Mouse (Mus musculus) neural tube, embryonic 14.5 days (tissue): ENCODE measurements around the gene Mroh2a. TPM values are rescaled to one million over a fixed set of nuclear protein-coding genes. Genes with fewer than 3 reads are reported as not detected.

Experiments used
- ATAC-seq: fragments of 200-750 bp; cut with Nextera tagmentation; 2 replicates; pipeline ENCODE4 v1.8.0; 2017; ENCODE audit warnings: low read depth, mild to moderate bottlenecking, moderate TSS enrichment, moderate library complexity
- H3K27ac ChIP-seq: fragments of 300-500 bp; sonication (generic); 2 replicates; pipeline ENCODE4 v1.5.1; 2014; ENCODE audit warnings: low read depth, mild to moderate bottlenecking, control low read depth, low read length, moderate library complexity, mixed read lengths
- H3K27me3 ChIP-seq: fragments of 300-500 bp; sonication (generic); 2 replicates; pipeline ENCODE4 v1.6.1; 2014; ENCODE audit warnings: low read length; ENCODE audit not compliant: control insufficient read depth, insufficient read depth
- H3K36me3 ChIP-seq: fragments of 300-500 bp; sonication (generic); 2 replicates; pipeline ENCODE4 v1.6.1; 2014; ENCODE audit warnings: low read length, mixed read lengths; ENCODE audit not compliant: control insufficient read depth, insufficient read depth
- H3K4me1 ChIP-seq: fragments of 300-500 bp; sonication (generic); 2 replicates; pipeline ENCODE4 v1.6.1; 2014; ENCODE audit warnings: low read length; ENCODE audit not compliant: control insufficient read depth, insufficient read depth
- H3K4me2 ChIP-seq: fragments of 300-500 bp; sonication (generic); 2 replicates; pipeline ENCODE4 v1.6.1; 2014; ENCODE audit warnings: mild to moderate bottlenecking, low read depth, low read length, control low read depth
- H3K4me3 ChIP-seq: fragments of 300-500 bp; sonication (generic); 2 replicates; pipeline ENCODE4 v1.5.1; 2014; ENCODE audit warnings: low read depth, low read length, control low read depth, mixed read lengths
- H3K9ac ChIP-seq: fragments of 300-500 bp; sonication (generic); replicated peaks from 2 replicates; pipeline ENCODE4 v1.6.1; 2014; ENCODE audit warnings: low read depth, mild to moderate bottlenecking, control low read depth, low read length, mixed read lengths
- H3K9me3 ChIP-seq: fragments of 300-500 bp; sonication (generic); 2 replicates; pipeline ENCODE4 v1.6.1; 2016; ENCODE audit warnings: low read length; ENCODE audit not compliant: control insufficient read depth
- WGBS: fragments of 180-500 bp; shearing (Covaris S2); extraction: QIAGEN DNeasy Blood & Tissue Kit; methylation state at CpG from one replicate; pipeline ENCODE4 v1.1.7; 2014; 5-methylcytosine and 5-hydroxymethylcytosine counted together
- polyA plus RNA-seq: library from polyadenylated mRNA; unstranded; fragments of >200 nt; fragmentation: Nextera tagmentation; extraction: Ambion mirVana; gene quantifications from 2 replicates; pipeline ENCODE4 v1.2.1, GENCODE M21; 2014

Mroh2a gene
- polyA plus RNA-seq, 1 experiment from 2014 or later: 0.71 TPM

GRCm38 (mm10) chr1:88288056-88288788 lies 61.4 kb downstream of the Mroh2a start:
- Histone ChIP-seq H3K27me3 (no peaks in the 10 kb centered on the region), H3K9ac (no peak overlapping the region), H3K4me2 (no peak overlapping the region), H3K4me1 (no peaks in the 10 kb centered on the region), H3K9me3 (peaks cover 50% of the 10 kb centered on the region), H3K4me3 (no peak overlapping the region), H3K27ac (no peak overlapping the region), H3K36me3 (no peaks in the 10 kb centered on the region)
- WGBS: 46% methylated on average over 3 of the region's 3 CpGs
- no peak for ATAC-seq

GRCm38 (mm10) chr1:88288789-88289127 lies 62.0 kb downstream of the Mroh2a start:
- no peak for ATAC-seq
- WGBS: 74% methylated on average over 3 of the region's 3 CpGs
- Histone ChIP-seq H3K4me1 (no peaks in the 10 kb centered on the region), H3K27me3 (no peaks in the 10 kb centered on the region), H3K27ac (no peak overlapping the region), H3K4me3 (no peak overlapping the region), H3K36me3 (no peaks in the 10 kb centered on the region), H3K4me2 (no peak overlapping the region), H3K9me3 (peaks cover 46% of the 10 kb centered on the region), H3K9ac (no peak overlapping the region)

- no peak overlapping the region for H3K4me3 ChIP-seq
- H3K9me3 ChIP-seq: peaks cover 46% of the 10 kb centered on the region
- no peak overlapping the region for H3K4me2 ChIP-seq
- no peak overlapping the region for H3K27ac ChIP-seq
- WGBS: 48% methylated on average over 2 of the region's 2 CpGs
- no peaks in the 10 kb centered on the region for H3K27me3 ChIP-seq
- no peak overlapping the region for H3K9ac ChIP-seq
- ATAC-seq: no peak
- H3K36me3 ChIP-seq: no peaks in the 10 kb centered on the region
- no peaks in the 10 kb centered on the region for H3K4me1 ChIP-seq
Observed at GRCm38 (mm10) chr1:88289152-88289551, 62.4 kb downstream of the Mroh2a start.

GRCm38 (mm10) chr1:88289917-88290316 lies 63.1 kb downstream of the Mroh2a start:
- no peaks in the 10 kb centered on the region for H3K27me3 ChIP-seq
- WGBS: 44% methylated on average over 4 of the region's 4 CpGs
- no peak overlapping the region for H3K4me3 ChIP-seq
- H3K36me3 ChIP-seq: no peaks in the 10 kb centered on the region
- no peaks in the 10 kb centered on the region for H3K4me1 ChIP-seq
- H3K9ac ChIP-seq: no peak overlapping the region
- H3K27ac ChIP-seq: no peak overlapping the region
- no peak overlapping the region for H3K4me2 ChIP-seq
- peaks cover 41% of the 10 kb centered on the region for H3K9me3 ChIP-seq
- ATAC-seq: no peak

- no peak overlapping the region for H3K27ac ChIP-seq
- ATAC-seq: no peak
- no peak overlapping the region for H3K4me3 ChIP-seq
- peaks cover 42% of the 10 kb centered on the region for H3K9me3 ChIP-seq
- no peaks in the 10 kb centered on the region for H3K4me1 ChIP-seq
- whole genome bisulfite sequencing: 72% methylated on average over 1 of the region's 1 CpGs
- H3K27me3 ChIP-seq: no peaks in the 10 kb centered on the region
- no peak overlapping the region for H3K9ac ChIP-seq
- H3K4me2 ChIP-seq: no peak overlapping the region
- no peaks in the 10 kb centered on the region for H3K36me3 ChIP-seq
Observed at GRCm38 (mm10) chr1:88290511-88290910, 63.7 kb downstream of the Mroh2a start.

- no peaks in the 10 kb centered on the region for H3K36me3 ChIP-seq
- WGBS: 64% methylated on average over 3 of the region's 3 CpGs
- no peak overlapping the region for H3K4me2 ChIP-seq
- H3K4me1 ChIP-seq: no peaks in the 10 kb centered on the region
- H3K27ac ChIP-seq: no peak overlapping the region
- ATAC-seq: no peak
- no peaks in the 10 kb centered on the region for H3K27me3 ChIP-seq
- no peak overlapping the region for H3K4me3 ChIP-seq
- H3K9me3 ChIP-seq: peaks cover 41% of the 10 kb centered on the region
- no peak overlapping the region for H3K9ac ChIP-seq
Observed at GRCm38 (mm10) chr1:88291409-88292005, 64.7 kb downstream of the Mroh2a start.

- Histone ChIP-seq H3K4me3 (no peak overlapping the region), H3K36me3 (no peaks in the 10 kb centered on the region), H3K4me2 (no peak overlapping the region), H3K4me1 (no peaks in the 10 kb centered on the region), H3K27me3 (no peaks in the 10 kb centered on the region), H3K9ac (no peak overlapping the region), H3K27ac (no peak overlapping the region), H3K9me3 (peaks cover 42% of the 10 kb centered on the region)
- WGBS: 57% methylated on average over 2 of the region's 2 CpGs
- ATAC-seq: no peak
Observed at GRCm38 (mm10) chr1:88292057-88292456, 65.3 kb downstream of the Mroh2a start.

- Histone ChIP-seq H3K9ac (no peak overlapping the region), H3K36me3 (no peaks in the 10 kb centered on the region), H3K4me3 (no peak overlapping the region), H3K9me3 (peaks cover 50% of the 10 kb centered on the region), H3K4me1 (no peaks in the 10 kb centered on the region), H3K27ac (no peak overlapping the region), H3K27me3 (no peaks in the 10 kb centered on the region), H3K4me2 (no peak overlapping the region)
- ATAC-seq: no peak
- 26% methylated on average over 1 of the region's 1 CpGs for WGBS
Observed at GRCm38 (mm10) chr1:88294650-88295049, 67.9 kb downstream of the Mroh2a start.

- H3K4me2 ChIP-seq: no peak overlapping the region
- H3K27ac ChIP-seq: no peak overlapping the region
- 78% methylated on average over 4 of the region's 4 CpGs for WGBS
- H3K4me1 ChIP-seq: no peaks in the 10 kb centered on the region
- no peak overlapping the region for H3K4me3 ChIP-seq
- no peak overlapping the region for H3K9ac ChIP-seq
- no peaks in the 10 kb centered on the region for H3K27me3 ChIP-seq
- H3K9me3 ChIP-seq: peaks cover 51% of the 10 kb centered on the region
- ATAC-seq: no peak
- no peaks in the 10 kb centered on the region for H3K36me3 ChIP-seq
Observed at GRCm38 (mm10) chr1:88296171-88296920, 69.6 kb downstream of the Mroh2a start.
